ENCODE assay signal across 9 mouse cellular contexts in genomic region chr7:74315836-74316435, GRCm38 (mm10).
DNase-seq lines count a peak whose midpoint lies in the region; ATAC-seq and TF ChIP-seq lines count a peak whose summit lies in the region.
"Had no signal": no experiment of that assay in that cellular context is flagged by ENCODE, and none has a peak within 500 bp of the region (broad histone marks: within the 10 kb centered on the region; RNA-seq: fewer than 3 reads in every experiment).

No protein-coding gene starts in this region.

- no peak for ATAC-seq in CD4-positive, CD25-positive, alpha-beta regulatory T cell, adult 4 months

- peaks cover 31% of the 10 kb centered on the region for H3K36me3 ChIP-seq in heart, embryonic 10.5 days
- H3K36me3 ChIP-seq: lung, embryonic 15.5 days had no signal

- intact Hi-C loops in heart, postnatal 10 days (cut with DNase I): no loop called here
- intact Hi-C loops in left cerebral cortex, postnatal 10 days (cut with DNase I): no loop called here

- H3K4me1 ChIP-seq in heart, embryonic 10.5 days: 0 out of 2 replicates have a peak, but pooled peaks cover 3% of the 10 kb centered on the region

- no peak for TF ChIP-seq POLR2A in brain, embryonic 14.5 days (IDR thresholded peaks at IDR 0.05; ENCODE audit: borderline replicate concordance, extremely low read depth, insufficient read depth, insufficient read length, poor library complexity, severe bottlenecking)

- no peak for TF ChIP-seq CTCF in brain, embryonic 14.5 days (IDR thresholded peaks at IDR 0.05; ENCODE audit: borderline replicate concordance, extremely low read depth, insufficient read depth, insufficient read length)

- no peaks in the 10 kb centered on the region for H3K9me3 ChIP-seq in heart, embryonic 10.5 days
- H3K9me3 ChIP-seq: lung, embryonic 15.5 days had no signal

- no peak overlapping the region for H3K27ac ChIP-seq in heart, embryonic 10.5 days
- H3K27ac ChIP-seq: lung, embryonic 15.5 days had no signal

- peak; percentile 25 to 29 for DNase-seq in heart, postnatal 10 days
- no peak for DNase-seq in heart, embryonic 10.5 days (ENCODE audit: low spot score)
- DNase-seq in NIH3T3 (ENCODE audit: low read depth): peak; percentile 73
- DNase-seq in brain, embryonic 14.5 days (ENCODE audit: low read depth): peak; percentile 83
- DNase-seq in kidney, adult 9 months: peak; percentile 67
- no peak for DNase-seq in embryo, embryonic 9.5 days (ENCODE audit: extremely low spot score)
- DNase-seq in left cerebral cortex, postnatal 10 days (ENCODE audit: extremely low spot score in 1 of 2, low spot score in 2 of 2): no peak

- 90% methylated on average over 3 of the region's 3 CpGs for WGBS in heart, embryonic 10.5 days

- H3K27me3 ChIP-seq in heart, embryonic 10.5 days (ENCODE audit: insufficient read depth, poor library complexity, severe bottlenecking): no peaks in the 10 kb centered on the region
- H3K27me3 ChIP-seq: lung, embryonic 15.5 days had no signal

- no peak overlapping the region for H3K4me3 ChIP-seq in heart, embryonic 10.5 days
- H3K4me3 ChIP-seq: lung, embryonic 15.5 days had no signal

Comparison
In these comparisons a context has a peak if more than half of its experiments do, and no peak if none do; other contexts are left out.
1. DNase-seq: peak in heart, postnatal 10 days (2 of 2), NIH3T3 (single experiment), brain, embryonic 14.5 days (single experiment) and kidney, adult 9 months (single experiment); none in heart, embryonic 10.5 days (single experiment), embryo, embryonic 9.5 days (single experiment) and left cerebral cortex, postnatal 10 days (0 of 2).